Mouse (Mus musculus) lung, embryonic 16.5 days (tissue): Measurements from ENCODE around the gene Defb22. TPM values are rescaled to one million over a fixed set of nuclear protein-coding genes. Genes with fewer than 3 reads are reported as not detected.

Experiments used
- ATAC-seq: fragments of 200-750 bp; cut with Nextera tagmentation; 2 replicates; pipeline ENCODE4 v1.8.0; 2017; ENCODE audit warnings: low read depth, mild to moderate bottlenecking, moderate library complexity
- H3K27ac ChIP-seq: fragments of 300-500 bp; sonication (generic); 2 replicates; pipeline ENCODE4 v1.5.1; 2014; ENCODE audit warnings: mild to moderate bottlenecking, control low read depth, low read length
- H3K27me3 ChIP-seq: fragments of 300-500 bp; sonication (generic); 2 replicates; pipeline ENCODE4 v1.6.1; 2014; ENCODE audit warnings: low read depth, low read length, mixed read lengths; ENCODE audit not compliant: control insufficient read depth, insufficient read depth
- H3K36me3 ChIP-seq: fragments of 300-500 bp; sonication (generic); 2 replicates; pipeline ENCODE4 v1.6.1; 2014; ENCODE audit warnings: low read length; ENCODE audit not compliant: control insufficient read depth, insufficient read depth
- H3K4me1 ChIP-seq: fragments of 300-500 bp; sonication (generic); replicated peaks from 2 replicates; pipeline ENCODE4 v1.6.1; 2014; ENCODE audit warnings: low read length, mixed read lengths; ENCODE audit not compliant: control insufficient read depth, insufficient read depth
- H3K4me2 ChIP-seq: fragments of 300-500 bp; sonication (generic); 2 replicates; pipeline ENCODE4 v1.6.1; 2014; ENCODE audit warnings: low read depth, low read length, control low read depth
- H3K4me3 ChIP-seq: fragments of 300-500 bp; sonication (generic); 2 replicates; pipeline ENCODE4 v1.5.1; 2014; ENCODE audit warnings: mild to moderate bottlenecking, low read length, control low read depth
- H3K9ac ChIP-seq: fragments of 300-500 bp; sonication (generic); 2 replicates; pipeline ENCODE4 v1.6.1; 2014; ENCODE audit warnings: low read length, control low read depth
- H3K9me3 ChIP-seq: fragments of 300-500 bp; sonication (generic); 2 replicates; pipeline ENCODE4 v1.6.1; 2016; ENCODE audit warnings: low read length; ENCODE audit not compliant: control insufficient read depth
- WGBS: fragments of 180-500 bp; shearing (Covaris S2); extraction: QIAGEN DNeasy Blood & Tissue Kit; methylation state at CpG from one replicate; pipeline ENCODE4 v1.1.7; 2014; 5-methylcytosine and 5-hydroxymethylcytosine counted together
- polyA plus RNA-seq: library from polyadenylated mRNA; unstranded; fragments of >200 nt; fragmentation: Nextera tagmentation; extraction: Ambion mirVana; gene quantifications from 2 replicates; pipeline ENCODE4 v1.2.1, GENCODE M21; 2015

The Defb22 gene
- not detected in 2 replicates for polyA plus RNA-seq

DNA sequence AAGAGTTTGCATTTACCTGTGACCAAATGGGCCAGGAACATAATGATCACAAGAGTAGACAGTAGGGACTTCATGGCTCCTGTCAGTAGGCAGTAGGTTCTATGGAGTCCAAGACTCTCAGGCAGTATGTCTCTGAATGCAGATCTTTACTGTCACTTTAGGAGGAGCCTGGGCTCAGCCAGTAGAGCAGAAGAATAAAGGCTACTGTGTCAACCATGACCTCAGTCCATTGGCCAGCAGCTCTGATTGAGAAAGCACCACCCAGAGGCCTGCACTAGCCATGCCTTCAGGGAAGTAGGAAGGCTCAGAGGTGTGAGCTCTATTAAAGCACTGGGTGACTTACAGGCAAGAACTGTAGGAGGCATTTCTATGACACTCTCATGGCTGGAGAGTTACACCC is at the start of gene Defb22:
Defb22 (minus strand) TSS at position 101 of the 400 bp plus-strand sequence.
- H3K4me2 ChIP-seq = no peak within 1 kb of the TSS
- no peak within 1 kb of the TSS for H3K27ac ChIP-seq
- no peak within 1 kb of the TSS for H3K4me3 ChIP-seq
- H3K36me3 ChIP-seq = no peaks in the 10 kb centered on the region
- ATAC-seq = no peak
- H3K4me1 ChIP-seq = no peaks in the 10 kb centered on the region
- H3K9ac ChIP-seq = no peak within 1 kb of the TSS
- no peaks in the 10 kb centered on the region; the same call in 1 of the 2 replicates for H3K9me3 ChIP-seq
- no peaks in the 10 kb centered on the region for H3K27me3 ChIP-seq

GRCm38 (mm10) chr2:152517981-152518380 is 28.0 kb upstream of the Defb22 start, which contains the start of gene Defb28:
TSS of gene Defb28 (plus strand) at chr2:152518255.
- H3K36me3 ChIP-seq = no peaks in the 10 kb centered on the region
- ATAC-seq = no peak
- H3K27ac ChIP-seq = no peak within 1 kb of the TSS
- H3K4me3 ChIP-seq = no peak within 1 kb of the TSS
- no peaks in the 10 kb centered on the region for H3K9me3 ChIP-seq
- H3K4me1 ChIP-seq = no peaks in the 10 kb centered on the region
- H3K4me2 ChIP-seq = no peak within 1 kb of the TSS
- WGBS = 68% methylated on average over 4 of the region's 4 CpGs
- no peak within 1 kb of the TSS for H3K9ac ChIP-seq
- no peaks in the 10 kb centered on the region for H3K27me3 ChIP-seq

GRCm38 (mm10) chr2:152516084-152516483 is 26.1 kb upstream of the Defb22 start:
- no peak for ATAC-seq
- no peak overlapping the region for H3K27ac ChIP-seq
- H3K36me3 ChIP-seq = no peaks in the 10 kb centered on the region
- no peaks in the 10 kb centered on the region for H3K4me1 ChIP-seq
- H3K4me2 ChIP-seq = no peak overlapping the region
- H3K27me3 ChIP-seq = no peaks in the 10 kb centered on the region
- no peak overlapping the region for H3K9ac ChIP-seq
- no peak overlapping the region for H3K4me3 ChIP-seq
- WGBS = 42% methylated on average over 4 of the region's 4 CpGs
- H3K9me3 ChIP-seq = no peaks in the 10 kb centered on the region

DNA sequence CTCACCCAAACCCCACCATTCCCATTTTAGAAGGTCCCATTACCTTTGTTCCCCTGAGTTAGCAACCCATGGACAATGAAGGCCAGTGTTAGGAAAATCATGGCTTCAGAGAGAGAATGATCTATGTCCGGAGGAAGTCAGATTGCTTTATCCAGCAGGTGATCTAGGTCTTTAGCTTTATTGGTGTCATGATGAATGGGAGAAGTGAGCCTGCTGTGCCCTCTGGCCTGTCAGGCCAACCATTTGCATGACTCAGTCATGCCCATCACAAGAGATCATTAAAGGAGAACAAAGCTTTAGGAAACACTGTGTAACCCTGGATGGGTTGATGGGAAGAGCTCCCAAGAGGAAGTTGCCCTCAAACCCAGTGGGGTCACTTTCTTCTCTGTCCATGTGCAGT is 21.7 kb upstream of the Defb22 start, which contains the start of gene Defb26:
Defb26 (minus strand) TSS at position 101 of the 400 bp plus-strand sequence.
- no peak within 1 kb of the TSS for H3K27ac ChIP-seq
- no peak within 1 kb of the TSS for H3K4me3 ChIP-seq
- ATAC-seq = no peak
- no peaks in the 10 kb centered on the region for H3K27me3 ChIP-seq
- no peak within 1 kb of the TSS for H3K9ac ChIP-seq
- H3K36me3 ChIP-seq = no peaks in the 10 kb centered on the region
- 81% methylated on average over 1 of the region's 1 CpGs for WGBS
- H3K9me3 ChIP-seq = no peaks in the 10 kb centered on the region
- no peaks in the 10 kb centered on the region for H3K4me1 ChIP-seq
- no peak within 1 kb of the TSS for H3K4me2 ChIP-seq

DNA sequence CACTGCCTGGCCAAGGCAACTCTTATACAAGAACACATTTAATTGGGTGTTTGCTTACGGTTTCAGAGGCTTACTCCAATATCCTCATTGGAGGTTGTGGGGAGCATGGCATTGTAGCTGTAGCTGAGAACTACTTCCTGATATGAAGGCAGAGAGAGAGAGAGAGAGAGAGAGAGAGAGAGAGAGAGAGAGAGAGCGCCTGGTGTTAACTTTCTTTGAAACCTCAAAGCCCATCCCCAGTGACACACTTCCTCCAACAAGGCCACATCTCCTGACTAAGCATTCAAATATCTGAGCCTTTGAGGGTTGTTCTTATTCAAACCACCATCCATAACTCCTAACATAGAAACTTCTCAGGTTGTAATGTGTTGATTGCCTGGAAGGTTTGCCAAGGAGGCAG is 14.0 kb upstream of the Defb22 start:
- no peaks in the 10 kb centered on the region for H3K9me3 ChIP-seq
- no peak overlapping the region for H3K27ac ChIP-seq
- 67% methylated on average over 2 of the region's 2 CpGs for WGBS
- no peak overlapping the region for H3K4me2 ChIP-seq
- no peaks in the 10 kb centered on the region for H3K36me3 ChIP-seq
- no peaks in the 10 kb centered on the region for H3K4me1 ChIP-seq
- ATAC-seq = no peak
- H3K9ac ChIP-seq = no peak overlapping the region
- no peaks in the 10 kb centered on the region for H3K27me3 ChIP-seq
- no peak overlapping the region for H3K4me3 ChIP-seq

DNA sequence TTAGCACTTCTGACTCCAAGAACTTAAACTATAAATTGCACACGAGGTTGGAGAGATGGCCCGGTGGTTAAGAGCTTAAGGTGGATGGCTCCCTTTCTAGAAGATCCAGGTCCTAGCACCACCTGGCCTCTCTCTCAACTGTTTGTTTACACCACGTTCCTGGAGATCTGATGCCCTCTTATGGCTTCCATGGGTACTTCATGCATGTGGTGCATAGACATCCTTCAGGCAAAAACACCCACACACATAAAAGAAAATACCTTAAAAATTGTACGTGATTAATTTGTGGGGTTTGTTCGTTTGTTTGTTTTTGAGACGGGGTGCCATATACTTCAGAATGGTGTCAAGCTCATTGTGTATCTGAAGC is 10.9 kb upstream of the Defb22 start:
- Histone ChIP-seq H3K27me3 (no peaks in the 10 kb centered on the region), H3K36me3 (no peaks in the 10 kb centered on the region), H3K9me3 (no peaks in the 10 kb centered on the region), H3K4me2 (no peak overlapping the region), H3K4me3 (no peak overlapping the region), H3K4me1 (no peaks in the 10 kb centered on the region), H3K27ac (no peak overlapping the region), H3K9ac (no peak overlapping the region)
- WGBS = 71% methylated on average over 6 of the region's 6 CpGs
- no peak for ATAC-seq

- Histone ChIP-seq H3K4me3 (no peak overlapping the region), H3K9me3 (no peaks in the 10 kb centered on the region), H3K9ac (no peak overlapping the region), H3K4me1 (no peaks in the 10 kb centered on the region), H3K36me3 (no peaks in the 10 kb centered on the region), H3K27ac (no peak overlapping the region), H3K4me2 (no peak overlapping the region), H3K27me3 (no peaks in the 10 kb centered on the region)
- ATAC-seq = no peak
- WGBS = 55% methylated on average over 7 of the region's 7 CpGs
These were observed 10.4 kb upstream of the Defb22 start for GRCm38 (mm10) chr2:152500204-152500862.

GRCm38 (mm10) chr2:152498020-152498419 is 8.1 kb upstream of the Defb22 start:
- H3K36me3 ChIP-seq = no peaks in the 10 kb centered on the region
- H3K9ac ChIP-seq = no peak overlapping the region
- no peak overlapping the region for H3K4me2 ChIP-seq
- 51% methylated on average over 6 of the region's 6 CpGs for WGBS
- no peak overlapping the region for H3K4me3 ChIP-seq
- ATAC-seq = no peak
- no peaks in the 10 kb centered on the region for H3K9me3 ChIP-seq
- no peaks in the 10 kb centered on the region for H3K4me1 ChIP-seq
- H3K27me3 ChIP-seq = no peaks in the 10 kb centered on the region
- H3K27ac ChIP-seq = no peak overlapping the region

GRCm38 (mm10) chr2:152493151-152493550 is 3.2 kb upstream of the Defb22 start:
- Histone ChIP-seq H3K4me1 (no peaks in the 10 kb centered on the region), H3K4me3 (no peak overlapping the region), H3K27me3 (no peaks in the 10 kb centered on the region), H3K36me3 (no peaks in the 10 kb centered on the region), H3K27ac (no peak overlapping the region), H3K9me3 (no peaks in the 10 kb centered on the region), H3K4me2 (no peak overlapping the region), H3K9ac (no peak overlapping the region)
- ATAC-seq = no peak
- WGBS = 65% methylated on average over 6 of the region's 6 CpGs
